Mouse (Mus musculus) cerebellum, adult 18-20 months (tissue): ENCODE data around the gene Map3k12.

ENCODE experiments used
- DNase-seq, 2 experiments: peaks; one replicate each; pipeline ENCODE4 v3.0.0; 2021

Gene Map3k12

GRCm38 (mm10) chr15:102458904-102459317 lies 58.0 kb downstream of the Map3k12 start, which contains the start of gene Prr13:
Gene Prr13 (plus strand): TSS chr15:102459028.
- DNase-seq, result peak; percentile 94 to 99

- DNase-seq, result no peak
These were observed 58.7 kb downstream of the Map3k12 start for GRCm38 (mm10) chr15:102458050-102458736.

DNA sequence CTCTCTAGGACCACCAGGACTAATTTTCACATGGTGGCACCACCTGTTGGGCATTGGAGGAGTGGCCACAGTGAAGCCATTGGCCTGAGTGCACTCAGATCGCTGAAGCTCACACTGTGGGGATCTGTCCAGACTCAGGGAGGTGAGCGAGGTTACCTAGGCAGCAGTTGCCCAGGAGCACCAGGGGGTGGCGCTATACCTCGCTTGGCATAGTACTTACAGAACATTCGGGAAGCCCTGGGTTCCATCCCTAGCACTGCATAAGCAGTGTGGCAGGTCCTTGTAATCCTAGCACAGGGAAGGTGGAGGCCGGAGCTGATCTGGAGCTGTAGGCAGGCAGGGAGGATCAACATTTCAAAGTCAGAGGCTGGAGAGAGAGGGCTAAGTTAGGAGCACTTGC lies 60.9 kb downstream of the Map3k12 start:
- DNase-seq, result peak in 1 of 2 experiments; percentile 17

GRCm38 (mm10) chr15:102451666-102452430 lies 65.0 kb downstream of the Map3k12 start:
- no peak for DNase-seq

DNA sequence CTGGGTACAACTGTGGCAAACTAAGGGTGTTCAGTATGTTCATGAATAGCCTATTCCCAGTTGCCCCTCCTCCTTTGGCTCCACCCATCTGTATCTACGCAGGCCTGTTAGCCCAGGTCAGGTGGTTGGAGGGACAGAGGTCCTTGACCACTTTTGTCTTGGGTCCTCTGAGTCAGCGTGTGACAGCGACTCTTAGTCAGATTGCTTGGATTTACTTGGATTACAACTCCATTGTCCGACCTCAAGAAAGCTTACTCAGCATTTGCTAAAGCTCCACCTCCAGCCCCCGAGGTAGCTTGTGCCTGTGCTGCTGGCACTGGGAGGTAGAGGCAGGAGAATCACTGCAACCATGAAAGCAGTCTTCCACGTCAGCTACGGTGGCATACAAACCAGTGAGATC lies 65.9 kb downstream of the Map3k12 start:
- DNase-seq, result no peak

- no peak for DNase-seq
These were observed 67.5 kb downstream of the Map3k12 start for GRCm38 (mm10) chr15:102449366-102449765.
